Mouse (Mus musculus) hindbrain, embryonic 11.5 days (tissue): ENCODE results near the gene Rab11fip3. TPM values are rescaled to one million over a fixed set of nuclear protein-coding genes. Genes with fewer than 3 reads are reported as not detected.

Source experiments
- ATAC-seq: fragments of 200-750 bp; cut with Nextera tagmentation; 2 replicates; pipeline ENCODE4 v1.8.0; 2017; ENCODE audit warnings: mild to moderate bottlenecking, moderate TSS enrichment, moderate library complexity; ENCODE audit not compliant: low FRiP score
- DNase-seq: peaks from one replicate; pipeline ENCODE4 v3.0.0-alpha.2; 2015; ENCODE audit warnings: low spot score
- H3K27ac ChIP-seq: fragments of 300-500 bp; sonication (generic); 2 replicates; pipeline ENCODE4 v1.5.1; 2014; ENCODE audit warnings: mild to moderate bottlenecking, low read depth, low read length
- H3K27me3 ChIP-seq: fragments of 300-500 bp; sonication (generic); 2 replicates; pipeline ENCODE4 v1.6.1; 2014; ENCODE audit warnings: mild to moderate bottlenecking, low read length, moderate library complexity, mixed read lengths; ENCODE audit not compliant: control insufficient read depth, insufficient read depth
- H3K36me3 ChIP-seq: fragments of 300-500 bp; sonication (generic); 2 replicates; pipeline ENCODE4 v1.6.1; 2014; ENCODE audit warnings: mild to moderate bottlenecking, low read length, moderate library complexity, mixed read lengths; ENCODE audit not compliant: control insufficient read depth, insufficient read depth
- H3K4me1 ChIP-seq: fragments of 300-500 bp; sonication (generic); replicated peaks from 2 replicates; pipeline ENCODE4 v1.6.1; 2014; ENCODE audit warnings: low read length, mixed read lengths; ENCODE audit not compliant: control insufficient read depth, insufficient read depth
- H3K4me2 ChIP-seq: fragments of 300-500 bp; sonication (generic); replicated peaks from 2 replicates; pipeline ENCODE4 v1.6.1; 2014; ENCODE audit warnings: mild to moderate bottlenecking, low read depth, low read length
- H3K4me3 ChIP-seq: fragments of 300-500 bp; sonication (generic); 2 replicates; pipeline ENCODE4 v1.5.1; 2014; ENCODE audit warnings: low read depth, low read length
- H3K9ac ChIP-seq: fragments of 300-500 bp; sonication (generic); 2 replicates; pipeline ENCODE4 v1.6.1; 2014; ENCODE audit warnings: low read depth, low read length
- H3K9me3 ChIP-seq: fragments of 300-500 bp; sonication (generic); 2 replicates; pipeline ENCODE4 v1.6.1; 2016; ENCODE audit warnings: low read length; ENCODE audit not compliant: control insufficient read depth
- WGBS: fragments of 180-500 bp; shearing (Covaris S2); extraction: QIAGEN DNeasy Blood & Tissue Kit; methylation state at CpG from one replicate; pipeline ENCODE4 v1.1.7; 2014; 5-methylcytosine and 5-hydroxymethylcytosine counted together
- polyA plus RNA-seq: library from polyadenylated mRNA; unstranded; fragments of >200 nt; fragmentation: Nextera tagmentation; extraction: Ambion mirVana; gene quantifications from 2 replicates; pipeline ENCODE4 v1.2.1, GENCODE M21; 2014

Rab11fip3 gene
- polyA plus RNA-seq, 1 experiment from 2014 or later: 20.4 TPM

DNA sequence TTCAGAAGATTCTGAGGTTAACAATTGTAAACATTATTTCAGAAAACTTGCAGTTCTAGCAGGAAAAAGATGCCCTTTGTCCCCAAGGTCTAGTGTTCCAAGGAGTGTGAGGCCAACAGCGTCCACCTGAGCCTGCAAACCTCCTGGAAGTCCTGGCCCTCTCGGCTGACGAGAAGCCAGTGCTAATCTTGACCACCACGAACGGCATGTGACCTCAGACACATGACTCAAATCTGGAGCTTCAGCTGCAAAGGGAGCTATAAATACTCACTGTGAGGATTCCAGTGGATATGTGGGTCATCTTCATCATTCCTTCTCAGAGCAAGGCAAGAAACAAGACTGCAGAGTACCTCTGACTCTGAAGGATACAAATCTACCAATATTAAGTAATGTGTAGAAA is 51.4 kb downstream of the Rab11fip3 start:
- no peak overlapping the region for H3K4me3 ChIP-seq
- no peak overlapping the region for H3K4me2 ChIP-seq
- 86% methylated on average over 5 of the region's 5 CpGs for WGBS
- DNase-seq (no peak), ATAC-seq (no peak)
- H3K27me3 ChIP-seq: no peaks in the 10 kb centered on the region
- no peaks in the 10 kb centered on the region for H3K4me1 ChIP-seq
- no peaks in the 10 kb centered on the region for H3K9me3 ChIP-seq
- H3K27ac ChIP-seq: no peak overlapping the region
- peaks cover 7% of the 10 kb centered on the region; the same call in 1 of the 2 replicates for H3K36me3 ChIP-seq
- no peak overlapping the region for H3K9ac ChIP-seq

DNA sequence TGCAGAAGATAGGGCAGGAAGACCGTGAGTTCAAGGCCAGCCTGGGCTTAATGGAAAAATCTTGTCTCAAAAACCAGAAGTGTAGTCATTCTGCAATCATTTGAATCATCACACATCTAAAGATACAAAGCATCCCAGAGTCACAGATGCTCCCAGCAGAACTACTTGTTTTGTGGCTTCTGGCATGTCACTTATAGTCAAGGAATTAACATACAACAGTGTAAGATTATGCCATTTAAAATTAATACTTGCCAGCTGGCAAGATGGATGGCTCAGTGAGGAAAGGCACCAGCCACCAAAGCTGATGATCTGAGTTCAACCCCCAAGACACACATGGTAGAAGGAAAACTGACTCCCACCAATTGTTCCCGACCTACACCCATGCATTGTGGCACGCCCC is 52.3 kb downstream of the Rab11fip3 start:
- Histone ChIP-seq H3K27ac (no peak overlapping the region), H3K9me3 (no peaks in the 10 kb centered on the region), H3K4me3 (no peak overlapping the region), H3K4me1 (no peaks in the 10 kb centered on the region), H3K36me3 (peaks cover 7% of the 10 kb centered on the region; the same call in 1 of the 2 replicates), H3K27me3 (no peaks in the 10 kb centered on the region), H3K4me2 (no peak overlapping the region), H3K9ac (no peak overlapping the region)
- WGBS: 91% methylated on average over 3 of the region's 3 CpGs
- DNase-seq: no peak
- ATAC-seq: no peak

DNA sequence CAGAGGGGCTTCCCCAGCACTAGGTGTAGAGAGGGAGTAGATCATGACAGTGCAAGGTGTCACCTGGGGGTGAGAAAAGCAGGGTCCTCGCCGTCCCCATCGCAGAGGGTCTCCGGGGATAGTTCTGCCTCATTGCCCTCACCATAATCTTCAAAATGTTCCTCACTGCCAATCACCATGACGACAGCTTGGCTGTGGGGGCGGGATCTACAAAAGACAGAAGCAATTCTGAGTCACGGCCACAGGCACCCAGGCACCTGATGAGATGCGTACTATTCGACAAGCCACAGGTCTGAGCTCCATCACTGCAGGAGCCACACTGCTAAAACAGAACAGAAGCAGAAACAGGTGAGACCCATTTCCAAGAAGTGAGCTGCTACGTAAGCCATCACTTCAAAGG is 55.6 kb downstream of the Rab11fip3 start:
- Histone ChIP-seq H3K9ac (no peak overlapping the region), H3K27me3 (no peaks in the 10 kb centered on the region), H3K36me3 (peaks cover 7% of the 10 kb centered on the region; the same call in 1 of the 2 replicates), H3K27ac (no peak overlapping the region), H3K4me1 (no peaks in the 10 kb centered on the region), H3K4me2 (no peak overlapping the region), H3K4me3 (no peak overlapping the region), H3K9me3 (no peaks in the 10 kb centered on the region)
- DNase-seq: no peak
- WGBS: 87% methylated on average over 10 of the region's 10 CpGs
- ATAC-seq: no peak

DNA sequence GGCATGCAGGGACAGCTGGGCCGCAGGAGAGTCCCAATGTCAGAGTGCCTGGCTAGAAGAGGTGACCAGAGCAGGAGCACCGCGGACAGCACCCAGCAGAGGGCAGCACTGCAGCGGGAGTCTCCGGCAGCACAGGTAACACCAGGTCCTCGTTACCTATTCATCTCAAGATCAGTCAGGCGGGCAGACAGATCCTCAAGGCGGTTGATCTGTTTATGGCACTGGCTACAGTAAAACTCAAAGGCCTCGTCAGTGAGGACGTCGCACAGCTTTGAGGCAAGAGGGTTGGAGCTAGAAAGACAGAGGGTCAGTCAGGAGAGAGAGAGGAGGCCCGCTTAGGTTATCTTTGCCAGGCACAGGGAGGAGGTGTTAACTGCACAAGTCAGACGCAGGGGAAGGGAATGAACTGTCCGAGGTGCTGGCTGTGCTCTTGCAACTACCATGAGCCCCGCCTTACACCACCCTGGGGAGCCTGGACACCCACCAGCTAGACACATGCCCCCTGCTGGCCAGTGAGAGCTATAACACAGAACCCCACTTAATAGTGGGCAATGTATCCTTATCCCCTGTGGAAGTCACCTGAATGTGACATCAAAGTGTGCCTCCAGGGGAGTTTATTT is 57.4 kb downstream of the Rab11fip3 start:
- Histone ChIP-seq H3K4me1 (no peaks in the 10 kb centered on the region), H3K9me3 (no peaks in the 10 kb centered on the region), H3K27me3 (no peaks in the 10 kb centered on the region), H3K27ac (no peak overlapping the region), H3K4me2 (no peak overlapping the region), H3K9ac (no peak overlapping the region), H3K4me3 (no peak overlapping the region), H3K36me3 (peaks cover 3% of the 10 kb centered on the region; the same call in 1 of the 2 replicates)
- ATAC-seq (peak; percentile 61), DNase-seq (peak; percentile 82)
- WGBS: 14% methylated on average over 15 of the region's 15 CpGs

DNA sequence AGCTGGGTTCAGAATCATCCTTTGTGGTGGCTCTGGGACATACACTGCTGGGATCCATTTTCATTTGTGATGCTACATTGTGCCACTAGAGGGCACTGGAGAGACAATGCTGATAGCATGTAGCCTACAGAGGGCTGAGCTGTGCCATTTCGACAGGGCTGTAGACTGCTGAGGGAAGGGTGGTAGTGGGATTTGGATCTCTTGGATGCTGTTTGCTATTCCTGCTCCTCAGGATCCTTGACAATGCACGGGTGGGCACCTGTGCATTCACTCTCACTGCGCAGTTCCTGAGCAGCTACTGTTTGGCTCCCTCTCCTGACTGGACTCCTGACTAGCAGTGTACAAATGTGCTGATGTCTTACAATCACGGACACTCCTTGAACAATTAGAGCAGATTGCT is 59.8 kb downstream of the Rab11fip3 start:
- H3K27ac ChIP-seq: no peak overlapping the region
- no peaks in the 10 kb centered on the region for H3K36me3 ChIP-seq
- H3K4me2 ChIP-seq: no peak overlapping the region
- 39% methylated on average over 4 of the region's 4 CpGs for WGBS
- H3K9me3 ChIP-seq: no peaks in the 10 kb centered on the region
- peak; percentile 59 for ATAC-seq
- H3K9ac ChIP-seq: no peak overlapping the region
- H3K27me3 ChIP-seq: no peaks in the 10 kb centered on the region
- H3K4me1 ChIP-seq: no peaks in the 10 kb centered on the region
- DNase-seq: peak; percentile 90
- no peak overlapping the region for H3K4me3 ChIP-seq

DNA sequence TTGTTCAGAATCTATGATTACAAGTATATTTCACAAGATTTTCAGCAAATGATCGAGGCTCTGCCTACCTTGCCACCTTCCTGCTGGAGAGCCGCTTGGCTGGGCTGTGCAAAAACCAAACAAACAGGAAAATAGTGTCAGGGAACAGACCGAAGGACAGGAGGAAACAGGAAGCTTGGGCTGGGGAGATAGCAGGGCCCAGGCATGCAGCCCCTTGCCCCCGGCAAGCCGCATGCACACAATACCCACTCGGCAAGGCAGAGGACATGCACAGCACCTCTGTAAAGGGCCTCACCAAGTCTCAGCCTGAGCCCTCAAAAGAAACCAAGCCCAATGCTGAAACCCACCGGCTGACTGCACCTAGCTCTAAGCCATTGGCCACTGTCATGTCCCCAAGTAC is 60.6 kb downstream of the Rab11fip3 start:
- no peak overlapping the region for H3K27ac ChIP-seq
- no peak overlapping the region for H3K4me2 ChIP-seq
- no peak overlapping the region for H3K9ac ChIP-seq
- H3K27me3 ChIP-seq: no peaks in the 10 kb centered on the region
- no peak overlapping the region for H3K4me3 ChIP-seq
- no peak for ATAC-seq
- WGBS: 88% methylated on average over 7 of the region's 7 CpGs
- no peaks in the 10 kb centered on the region for H3K9me3 ChIP-seq
- peaks cover 5% of the 10 kb centered on the region; the same call in 1 of the 2 replicates for H3K36me3 ChIP-seq
- no peak for DNase-seq
- H3K4me1 ChIP-seq: no peaks in the 10 kb centered on the region

DNA sequence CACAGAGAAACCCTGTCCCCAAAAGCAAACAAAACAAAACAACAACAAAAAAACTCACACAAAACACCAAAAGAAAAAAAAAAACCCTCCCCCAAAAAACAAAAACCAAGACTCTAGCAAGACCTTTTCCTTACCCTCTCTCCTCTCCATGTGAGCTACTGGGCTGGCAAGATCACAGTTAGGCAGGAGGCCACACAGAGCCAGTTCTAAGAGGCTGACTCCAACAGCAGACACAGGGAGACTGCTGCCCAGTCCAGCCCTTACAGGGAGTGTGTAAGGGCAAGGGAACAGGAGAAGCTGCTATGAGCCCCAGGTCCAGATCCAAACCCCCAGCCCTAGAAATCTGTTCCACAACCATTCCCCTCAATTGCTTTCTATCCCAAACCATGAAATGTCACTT is 61.0 kb downstream of the Rab11fip3 start:
- H3K4me2 ChIP-seq: no peak overlapping the region

DNA sequence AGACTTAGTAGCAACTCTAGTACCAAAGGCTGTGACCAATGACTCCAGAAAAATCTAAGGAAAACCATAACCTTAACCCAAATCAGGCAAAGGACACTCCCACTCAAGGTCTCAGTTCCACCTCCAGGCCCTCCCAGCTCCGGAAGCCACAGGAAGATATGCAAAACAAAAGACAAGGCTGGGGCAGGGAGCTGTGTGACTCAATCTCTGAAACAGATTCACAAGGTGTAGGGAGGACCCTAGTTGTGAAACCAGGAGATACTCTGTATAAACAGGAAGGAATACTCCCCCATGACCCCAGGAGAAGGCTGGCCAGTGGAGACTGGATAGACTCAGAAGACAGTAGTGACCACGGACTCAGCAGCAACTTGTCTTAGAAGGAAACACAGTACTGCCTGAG is 61.7 kb downstream of the Rab11fip3 start:
- no peak overlapping the region for H3K9ac ChIP-seq
- no peak for ATAC-seq
- no peaks in the 10 kb centered on the region for H3K27me3 ChIP-seq
- no peak overlapping the region for H3K4me2 ChIP-seq
- no peak for DNase-seq
- no peak overlapping the region for H3K4me3 ChIP-seq
- no peaks in the 10 kb centered on the region for H3K9me3 ChIP-seq
- no peak overlapping the region for H3K27ac ChIP-seq
- peaks cover 5% of the 10 kb centered on the region; the same call in 1 of the 2 replicates for H3K36me3 ChIP-seq
- 74% methylated on average over 2 of the region's 2 CpGs for WGBS
- no peaks in the 10 kb centered on the region for H3K4me1 ChIP-seq

More for the DNA sequence above, 61.0 kb downstream of the Rab11fip3 start:
- H3K4me1 ChIP-seq: no peaks in the 10 kb centered on the region
- no peak for DNase-seq
- H3K9me3 ChIP-seq: no peaks in the 10 kb centered on the region
- no peak overlapping the region for H3K4me3 ChIP-seq
- H3K27me3 ChIP-seq: no peaks in the 10 kb centered on the region
- peaks cover 5% of the 10 kb centered on the region; the same call in 1 of the 2 replicates for H3K36me3 ChIP-seq
- no peak for ATAC-seq
- H3K27ac ChIP-seq: no peak overlapping the region
- H3K9ac ChIP-seq: no peak overlapping the region

GRCm38 (mm10) chr17:26005731-26006450 is 63.5 kb downstream of the Rab11fip3 start:
- Histone ChIP-seq H3K9ac (no peak overlapping the region), H3K4me3 (no peak overlapping the region), H3K4me1 (no peaks in the 10 kb centered on the region), H3K36me3 (peaks cover 5% of the 10 kb centered on the region; the same call in 1 of the 2 replicates), H3K27me3 (no peaks in the 10 kb centered on the region), H3K27ac (no peak overlapping the region), H3K9me3 (no peaks in the 10 kb centered on the region), H3K4me2 (no peak overlapping the region)
- WGBS: 85% methylated on average over 10 of the region's 10 CpGs
- DNase-seq (no peak), ATAC-seq (no peak)
